Mouse (Mus musculus) liver, postnatal 0 days (tissue): Measurements from ENCODE around the gene Dvl2.

ENCODE experiments used
- CTCF ChIP-seq: sonication (generic); IDR thresholded peaks from 2 replicates; pipeline ENCODE4 v1.5.1; 2016; ENCODE audit warnings: antibody characterized with exemption, low read depth
- EP300 ChIP-seq: IDR thresholded peaks from 2 replicates; pipeline ENCODE4 v1.6.1; 2016; ENCODE audit warnings: antibody characterized with exemption, low read depth, mild to moderate bottlenecking

GRCm38 (mm10) chr11:69981141-69981762 is 19.1 kb upstream of the Dvl2 start, which contains the start of gene Ctdnep1:
- TF ChIP-seq CTCF (no peak), EP300 (no peak)
